Mouse (Mus musculus) monocyte, adult 59 days (primary cell): ENCODE measurements around the gene Rest. TPM values are rescaled to one million over a fixed set of nuclear protein-coding genes. Genes with fewer than 3 reads are reported as not detected.

Experiments used
- total RNA-seq, 2 experiments: library from RNA; stranded (reverse); gene quantifications; one replicate each; pipeline ENCODE4 v1.2.4; 2023

The Rest gene
- 10 to 100 TPM; 37.4 to 39.6 TPM for total RNA-seq

DNA sequence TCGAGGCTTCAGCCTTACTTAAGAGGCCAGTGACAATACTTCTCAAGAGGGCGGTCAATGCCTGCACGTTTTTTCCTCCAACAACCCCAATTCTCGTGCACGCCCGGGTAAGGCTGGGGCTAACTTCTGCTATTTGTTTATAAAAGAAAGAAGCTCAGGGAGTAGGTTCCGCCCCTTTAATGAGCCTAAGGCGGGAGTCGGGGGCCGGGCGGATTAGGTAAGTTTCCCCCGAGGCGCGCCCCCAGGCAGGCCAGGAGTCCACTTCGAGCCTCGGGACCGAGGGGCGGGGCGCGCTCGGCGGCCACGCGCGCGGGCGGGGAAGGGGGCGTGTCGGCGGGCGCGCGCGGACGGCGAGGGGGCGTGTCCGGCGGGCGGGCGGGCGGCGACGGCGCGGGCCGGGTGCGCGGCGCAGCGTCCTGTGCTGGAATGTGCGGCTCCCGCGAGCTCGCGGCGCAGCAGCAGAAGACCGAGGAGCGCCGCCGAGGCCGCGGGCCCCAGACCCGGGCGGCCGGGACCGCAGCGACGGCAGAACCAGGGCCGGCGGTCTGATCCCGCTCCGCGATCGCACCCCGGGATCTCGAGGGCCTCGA, at the start of gene Rest:
TSS of gene Rest (plus strand) at position 411 of the 590 bp plus-strand sequence.

DNA sequence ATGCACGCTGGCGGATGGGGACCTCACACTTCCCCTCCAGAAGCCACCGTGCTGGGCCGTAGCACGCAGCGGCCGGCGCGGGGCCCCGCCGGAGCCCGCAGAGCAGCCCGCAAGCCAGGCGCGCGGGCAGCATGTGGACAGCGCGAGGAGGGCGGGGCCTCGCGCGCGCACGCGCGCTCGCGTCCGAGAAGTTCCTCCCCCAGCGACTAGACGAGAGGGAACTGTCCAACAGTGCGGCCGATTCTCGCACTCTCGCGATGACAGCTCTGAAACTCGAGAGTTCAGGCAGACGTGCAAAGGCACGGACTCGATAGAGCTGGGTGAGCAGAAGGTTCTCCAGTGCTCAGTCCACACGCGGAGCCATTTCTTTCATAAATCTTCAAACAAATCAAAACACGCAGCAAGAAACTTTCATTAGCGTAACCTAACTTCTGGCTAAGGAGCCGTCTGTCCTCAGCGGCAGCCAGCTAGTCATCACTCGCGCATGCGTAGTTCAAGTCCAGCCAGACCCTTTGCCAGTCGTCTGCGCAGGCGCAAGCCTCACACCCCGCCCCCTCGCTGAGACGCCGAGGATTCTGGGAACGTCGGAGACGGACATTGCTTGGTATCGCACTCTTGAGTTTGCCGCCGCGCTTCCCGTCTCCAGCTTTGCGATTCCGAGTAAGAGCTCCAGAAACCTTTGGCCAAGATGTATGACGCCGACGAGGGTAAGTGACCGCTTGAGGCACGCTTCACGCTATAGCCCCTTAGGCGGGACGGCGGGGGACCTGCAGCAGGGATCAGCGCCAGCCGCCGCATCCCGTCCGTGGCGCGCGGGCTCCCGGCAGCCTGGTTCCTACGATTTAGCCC, 44.9 kb downstream of the Rest start, which contains the start of the genes Noa1 and Polr2b:
TSS of gene Noa1 (minus strand) at position 161 of the 849 bp plus-strand sequence.
TSS of gene Polr2b (plus strand) at position 224 of the 849 bp plus-strand sequence.

Other genes starting within 250 kb of the Rest start
- gene Thegl, start 249.5 kb upstream of the Rest start, total RNA-seq: under 1 TPM; 0.29 to 0.43 TPM
- 100 to 1,000 TPM in 1 of 2 experiments, 10 to 100 TPM in 1; 79.3 to 101 TPM for gene Hopx, start 150.4 kb upstream of the Rest start, total RNA-seq
- 10 to 100 TPM; 18.7 to 21.0 TPM for gene Spink2, start 54.0 kb upstream of the Rest start, total RNA-seq
- gene Noa1, start 44.6 kb downstream of the Rest start, total RNA-seq: 10 to 100 TPM; 16.1 to 21.1 TPM
- 10 to 100 TPM; 32.6 to 37.5 TPM for gene Polr2b, start 44.7 kb downstream of the Rest start, total RNA-seq
- 1 to 10 TPM; 1.9 to 2.2 TPM for gene Igfbp7, start 142.6 kb downstream of the Rest start, total RNA-seq